In genomic region chr17:32283771-32284221, GRCm38 (mm10) we compare ENCODE assay signal across 8 mouse cellular contexts. TPM values are rescaled to one million over a fixed set of nuclear protein-coding genes. Genes with fewer than 3 reads are reported as not detected.
DNase-seq lines count a peak whose midpoint lies in the region; ATAC-seq lines count a peak whose summit lies in the region.

No protein-coding gene starts in this region.

- under 1% methylated on average over 40 of the region's 41 CpGs for WGBS in hindbrain, embryonic 11.5 days

- peak overlapping the region; percentile 96 for H3K9ac ChIP-seq in hindbrain, embryonic 11.5 days (ENCODE audit: low read depth, low read length)

- H3K4me2 ChIP-seq in hindbrain, embryonic 11.5 days (replicated peaks; ENCODE audit: low read depth, low read length) = peak overlapping the region; percentile 72

- no peaks in the 10 kb centered on the region for H3K9me3 ChIP-seq in hindbrain, embryonic 11.5 days (ENCODE audit: control insufficient read depth, low read length)

- no peaks in the 10 kb centered on the region for H3K4me1 ChIP-seq in hindbrain, embryonic 11.5 days (replicated peaks; ENCODE audit: control insufficient read depth, insufficient read depth, low read length)

- no peaks in the 10 kb centered on the region for H3K36me3 ChIP-seq in hindbrain, embryonic 11.5 days (ENCODE audit: control insufficient read depth, insufficient read depth, low read length)

- peak; percentile 64 for ATAC-seq in hindbrain, embryonic 11.5 days (ENCODE audit: low FRiP score)

- H3K4me3 ChIP-seq in hindbrain, embryonic 11.5 days (ENCODE audit: low read depth, low read length) = peak overlapping the region; percentile 97

- H3K27me3 ChIP-seq in hindbrain, embryonic 11.5 days (ENCODE audit: control insufficient read depth, insufficient read depth, low read length) = no peaks in the 10 kb centered on the region

- peak overlapping the region; percentile 95 for H3K27ac ChIP-seq in hindbrain, embryonic 11.5 days (ENCODE audit: low read depth, low read length)

- DNase-seq in NIH3T3 (ENCODE audit: low read depth) = peak; percentile 73
- peak; percentile 59 for DNase-seq in cerebellum, adult 9-10 months
- DNase-seq in frontal cortex, postnatal 10 days (ENCODE audit: low spot score in 2 of 2) = peak; percentile 34 to 53
- peak; percentile 73 for DNase-seq in hindbrain, embryonic 11.5 days (ENCODE audit: low spot score)
- DNase-seq in layer of hippocampus, postnatal 25 days (ENCODE audit: extremely low spot score in 1 of 2, low spot score in 1 of 2) = peak; percentile 45 to 52
- peak; percentile 70 to 76 for DNase-seq in lung, postnatal 4 days
- peak; percentile 66 for DNase-seq in retina, embryonic 14.5 days (ENCODE audit: low spot score)
- peak; percentile 74 for DNase-seq in thymus, postnatal 4 days

RNA-seq across cellular contexts. Expression of gene Brd4, which starts 0.7 kb away (rescaled TPM):
- polyA plus RNA-seq in hindbrain, embryonic 11.5 days (2014; fragmentation: Nextera tagmentation; extraction: Ambion mirVana) = 87.0 and 98.5 TPM in 2 replicates
- total RNA-seq in layer of hippocampus, postnatal 25 days (2021) = 100 to 1,000 TPM; 104 to 117 TPM

RNA-seq across cellular contexts. Expression of gene Akap8, which starts 37.2 kb away (rescaled TPM):
- 54.4 and 66.2 TPM in 2 replicates for polyA plus RNA-seq in hindbrain, embryonic 11.5 days (2014; fragmentation: Nextera tagmentation; extraction: Ambion mirVana)
- 10 to 100 TPM; 68.1 to 92.0 TPM for total RNA-seq in layer of hippocampus, postnatal 25 days (2021)

Comparison
In these comparisons a context has a peak if more than half of its experiments do, and no peak if none do; other contexts are left out.
1. Peak in every context shown above with its lines: DNase-seq, ATAC-seq, H3K4me3 ChIP-seq and H3K27ac ChIP-seq.